Mouse (Mus musculus) heart, postnatal 0 days (tissue): ENCODE data around the gene Epb41.

ENCODE experiments used
- CTCF ChIP-seq: IDR thresholded peaks from 2 replicates; pipeline ENCODE4 v1.5.1; 2016; ENCODE audit warnings: antibody characterized with exemption, control low read depth, low read depth
- EP300 ChIP-seq: IDR thresholded peaks from 2 replicates; pipeline ENCODE4 v1.6.1; 2016; ENCODE audit warnings: antibody characterized with exemption, low read depth

DNA sequence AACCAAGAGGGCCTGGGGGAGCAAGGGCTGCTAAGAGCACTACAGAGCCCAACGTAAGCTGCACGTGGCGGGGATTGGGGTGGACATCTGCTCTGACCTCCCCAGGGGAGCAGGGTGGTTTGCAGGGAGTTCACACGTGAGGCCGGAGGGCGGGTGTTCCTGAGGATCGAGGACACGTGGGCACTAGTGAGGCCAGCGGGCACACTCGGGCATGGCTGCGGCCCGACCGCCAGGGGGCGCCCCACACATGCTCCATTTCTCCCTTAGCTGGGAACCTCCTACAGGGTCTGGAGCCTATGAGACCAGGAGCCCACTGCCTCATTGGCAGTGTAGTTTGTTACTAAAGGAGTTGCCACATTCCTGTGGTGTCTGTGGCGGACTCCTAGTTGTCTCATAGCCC is 158.7 kb downstream of the Epb41 start:
- TF ChIP-seq CTCF (peak; percentile 71), EP300 (no peak)
